Mouse (Mus musculus) frontal cortex, postnatal 36 days (tissue): Measurements from ENCODE around the gene Taok1.
A peak's percentile ranks its signal among the peaks of the same experiment; 100 is the strongest.

Experiments used
- DNase-seq, 2 experiments: peaks; one replicate each; pipeline ENCODE4 v3.0.0; 2022; ENCODE audit warnings: low spot score in 2 of 2

Gene Taok1

GRCm38 (mm10) chr11:77492311-77492871, 115.2 kb downstream of the Taok1 start:
- DNase-seq: no peak

- peak; percentile 73 to 80 for DNase-seq
These were observed 115.9 kb downstream of the Taok1 start for GRCm38 (mm10) chr11:77491502-77492291.

GRCm38 (mm10) chr11:77491123-77491501, 116.5 kb downstream of the Taok1 start:
- DNase-seq: peak; percentile 91 to 92

- DNase-seq: no peak
These were observed 117.2 kb downstream of the Taok1 start for GRCm38 (mm10) chr11:77490451-77490850.

GRCm38 (mm10) chr11:77489591-77490235, 117.9 kb downstream of the Taok1 start, which contains the start of gene Ankrd13b:
Gene Ankrd13b (minus strand): TSS chr11:77489678.
- peak; percentile 82 to 85 for DNase-seq

GRCm38 (mm10) chr11:77488771-77489581, 118.6 kb downstream of the Taok1 start:
- no peak for DNase-seq

- no peak for DNase-seq
These were observed 120.8 kb downstream of the Taok1 start for GRCm38 (mm10) chr11:77486798-77487197.

- DNase-seq: no peak
These were observed 122.4 kb downstream of the Taok1 start for GRCm38 (mm10) chr11:77485229-77485628.

- DNase-seq: no peak
These were observed 123.9 kb downstream of the Taok1 start for GRCm38 (mm10) chr11:77483510-77484255.

- no peak for DNase-seq
These were observed 124.6 kb downstream of the Taok1 start for GRCm38 (mm10) chr11:77483043-77483442.
